Mouse (Mus musculus) kidney, adult 11 months (tissue): ENCODE results near the gene Fbxo3.
"Not testable (repeated sequence)": the region's sequence is repeated elsewhere in the genome, so short reads cannot be mapped to it uniquely, and the experiment has no call there.

ENCODE experiments used
- DNase-seq: peaks from one replicate; pipeline ENCODE4 v3.0.0; 2022

Fbxo3 gene

GRCm38 (mm10) chr2:104038236-104038635 lies 10.7 kb downstream of the Fbxo3 start:
- no peak for DNase-seq

- no peak for DNase-seq
Observed at GRCm38 (mm10) chr2:104041632-104042031, 14.1 kb downstream of the Fbxo3 start.

GRCm38 (mm10) chr2:104042766-104043165 lies 15.2 kb downstream of the Fbxo3 start:
- DNase-seq, result no peak

- no peak for DNase-seq
Observed at GRCm38 (mm10) chr2:104043624-104044478, 16.3 kb downstream of the Fbxo3 start.

DNA sequence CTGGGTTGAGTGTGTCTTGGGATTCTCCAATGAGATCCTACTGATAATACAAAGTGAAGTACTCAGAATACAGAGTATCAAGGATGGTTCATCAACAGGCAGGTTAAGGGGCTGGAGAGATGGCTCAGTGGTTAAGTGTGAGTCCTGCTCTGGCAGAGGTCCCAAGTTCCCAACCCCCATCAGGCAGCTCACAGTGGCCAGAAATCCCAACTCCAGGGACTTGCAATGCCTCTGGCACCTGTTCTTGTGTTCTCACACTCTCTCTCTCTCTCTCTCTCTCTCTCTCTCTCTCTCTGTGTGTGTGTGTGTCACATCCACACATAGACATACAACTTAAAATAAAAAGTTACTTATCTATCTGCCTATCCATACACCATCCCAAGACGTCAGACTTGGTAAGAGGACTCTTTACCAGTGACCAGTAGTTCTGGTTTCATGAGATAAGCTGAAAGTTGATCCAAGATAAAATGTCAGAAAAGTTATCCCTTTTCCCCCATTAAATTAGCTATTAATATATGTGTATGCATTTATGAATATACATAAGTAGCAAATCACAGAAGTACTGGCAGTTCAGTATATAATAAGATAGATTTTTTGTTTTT lies 17.1 kb downstream of the Fbxo3 start:
- peak; percentile 42 for DNase-seq

GRCm38 (mm10) chr2:104058381-104058780 lies 30.9 kb downstream of the Fbxo3 start:
- DNase-seq, result no peak

DNA sequence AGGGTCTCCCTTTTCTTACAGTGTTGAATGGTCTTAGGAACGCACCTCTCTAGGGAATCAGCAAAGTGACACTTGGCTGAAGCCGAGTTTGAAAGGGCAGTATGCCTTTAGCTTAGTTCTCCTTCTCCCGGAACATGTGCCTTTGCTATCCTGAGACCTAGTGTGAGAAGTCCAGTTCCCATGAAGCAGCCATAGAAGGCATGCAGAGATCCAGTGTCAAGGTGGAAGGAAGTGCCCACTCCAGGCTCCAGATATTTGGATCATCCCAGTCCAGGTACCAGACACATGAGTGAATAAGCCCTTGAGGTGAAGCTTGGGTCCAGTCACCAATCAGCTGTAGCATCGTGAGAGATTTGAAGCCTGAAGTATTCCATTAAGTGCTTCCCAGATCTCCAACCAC lies 31.4 kb downstream of the Fbxo3 start:
- DNase-seq, result no peak

GRCm38 (mm10) chr2:104059786-104060185 lies 32.3 kb downstream of the Fbxo3 start:
- no peak for DNase-seq

GRCm38 (mm10) chr2:104060996-104061395 lies 33.5 kb downstream of the Fbxo3 start:
- DNase-seq, result no peak

DNA sequence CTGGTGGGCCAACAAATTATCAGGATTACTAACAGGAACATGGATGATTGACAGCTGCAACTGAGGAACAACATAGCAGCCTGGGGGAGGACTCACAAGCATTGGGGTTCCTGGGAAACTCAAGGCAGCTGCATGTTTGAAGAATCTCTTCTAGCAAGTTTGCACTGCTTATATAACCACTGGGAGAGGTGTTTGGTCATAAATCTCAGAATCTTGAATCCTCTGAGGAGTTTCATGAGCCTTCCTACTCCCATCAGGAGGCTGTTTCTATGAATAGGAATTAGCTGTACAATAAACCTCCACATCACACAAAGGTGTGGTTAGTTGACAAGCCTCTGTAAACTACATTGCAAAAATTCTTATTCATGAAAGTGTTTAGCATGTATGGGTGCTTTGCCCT lies 35.1 kb downstream of the Fbxo3 start:
- DNase-seq, result no peak

GRCm38 (mm10) chr2:104064152-104064551 lies 36.6 kb downstream of the Fbxo3 start:
- DNase-seq, result no peak

DNA sequence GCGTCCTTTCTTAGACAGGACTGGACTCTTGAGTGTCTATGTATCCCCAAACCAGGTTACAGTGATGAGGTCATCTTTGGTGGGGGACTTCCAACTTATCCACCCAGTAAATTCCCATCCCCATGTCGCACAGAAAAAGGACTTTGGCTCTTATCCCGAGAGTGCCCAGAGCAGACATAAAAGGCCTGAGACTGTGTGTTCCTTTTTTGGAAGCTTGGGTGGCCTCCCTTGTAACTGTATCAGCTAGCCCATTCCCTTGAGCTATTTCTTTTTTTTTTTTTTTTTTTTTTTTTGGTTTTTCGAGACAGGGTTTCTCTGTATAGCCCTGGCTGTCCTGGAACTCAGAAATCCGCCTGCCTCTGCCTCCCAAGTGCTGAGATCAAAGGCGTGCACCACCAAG lies 38.0 kb downstream of the Fbxo3 start, which contains the start of gene Gm10912:
Gene Gm10912, plus strand, starts transcription at position 301 of the 400 bp plus-strand sequence.
- DNase-seq, result not testable (repeated sequence)

DNA sequence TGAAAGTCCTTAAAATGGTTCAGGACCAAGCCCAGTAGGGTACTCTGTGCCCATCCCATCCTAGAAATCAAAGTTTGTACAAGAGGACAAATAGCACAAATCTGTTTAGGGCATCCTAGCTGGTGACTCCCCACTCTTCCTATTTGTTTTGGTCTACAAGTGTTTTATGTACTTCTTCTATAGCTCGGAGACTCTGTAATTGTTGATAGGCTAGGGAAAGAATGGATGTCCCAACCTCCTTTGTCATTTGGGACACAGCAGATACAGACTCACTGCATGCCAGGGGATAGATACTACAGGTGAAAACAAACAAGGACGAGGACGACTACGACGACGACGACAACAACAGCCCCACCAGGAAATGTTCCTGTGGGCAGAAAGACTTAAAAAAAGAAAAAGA lies 40.9 kb downstream of the Fbxo3 start, which contains the start of gene Gm10799:
Gene Gm10799, minus strand, starts transcription at position 101 of the 400 bp plus-strand sequence.
- DNase-seq, result not testable (repeated sequence)

- peak; percentile 66 for DNase-seq
Observed at GRCm38 (mm10) chr2:104069704-104070185, 42.2 kb downstream of the Fbxo3 start, which contains the start of gene Cd59b. Gene Cd59b (plus strand): TSS chr2:104069849.

- DNase-seq, result not testable (repeated sequence)
Observed at GRCm38 (mm10) chr2:104078285-104078684, 50.8 kb downstream of the Fbxo3 start.

GRCm38 (mm10) chr2:104081436-104082050 lies 54.0 kb downstream of the Fbxo3 start:
- not testable (repeated sequence) for DNase-seq

DNA sequence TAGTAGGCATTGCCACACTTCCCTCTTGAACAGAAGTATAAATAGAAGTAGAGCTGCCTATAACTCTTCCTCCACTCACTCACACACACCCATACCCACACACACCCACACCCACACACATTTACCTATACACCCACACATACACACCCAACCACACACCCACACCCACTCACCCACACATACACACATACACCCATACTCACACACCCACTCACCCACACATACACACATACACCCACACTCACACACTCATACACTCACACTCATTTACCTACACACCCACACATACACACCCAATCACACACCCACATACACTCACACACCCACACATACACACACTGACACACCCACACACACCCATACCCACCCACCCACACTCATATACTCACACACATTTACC lies 55.0 kb downstream of the Fbxo3 start:
- peak; percentile 0 for DNase-seq

DNA sequence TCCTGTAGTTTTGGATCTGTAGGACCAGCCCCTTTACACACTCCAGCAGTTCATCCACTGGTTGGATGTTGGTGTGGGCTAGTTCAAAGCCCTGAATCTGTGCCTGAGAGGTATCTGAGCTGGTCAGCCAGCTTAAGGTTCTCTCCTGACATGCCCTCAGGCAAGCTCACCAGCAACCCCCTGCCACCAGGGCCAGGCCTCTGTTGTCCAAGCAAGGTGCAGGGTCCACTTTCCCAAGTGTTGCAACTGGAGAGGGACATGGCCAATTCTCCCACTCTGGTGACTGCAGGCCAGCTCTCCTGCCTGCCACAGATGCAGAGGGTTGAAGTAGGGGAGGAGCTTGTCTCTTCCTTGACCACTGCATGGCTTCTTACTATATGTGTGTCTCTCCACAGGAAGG lies 56.5 kb downstream of the Fbxo3 start:
- not testable (repeated sequence) for DNase-seq

GRCm38 (mm10) chr2:104087562-104087961 lies 60.0 kb downstream of the Fbxo3 start:
- DNase-seq, result not testable (repeated sequence)

DNA sequence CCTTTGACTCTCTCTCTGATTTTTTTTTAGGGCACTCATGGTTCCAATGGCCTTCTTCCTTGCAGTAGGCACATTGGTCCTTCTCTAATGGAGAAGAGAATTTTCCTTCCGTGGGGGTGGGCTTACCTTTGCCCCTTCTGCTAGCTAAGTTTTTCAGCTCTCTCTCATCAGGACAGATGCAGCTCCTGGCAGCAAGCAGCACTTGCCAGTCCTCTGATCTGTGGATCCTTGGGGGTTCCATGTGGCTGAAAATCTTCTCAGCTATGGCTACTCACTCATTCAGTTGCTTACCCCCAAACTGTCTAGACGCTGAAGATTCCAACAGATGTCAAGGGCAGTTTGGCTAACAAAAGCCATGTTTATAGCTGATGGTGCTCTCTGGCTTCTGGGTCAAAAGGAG lies 65.8 kb downstream of the Fbxo3 start:
- DNase-seq, result no peak

- peak; percentile 93 for DNase-seq
Observed at GRCm38 (mm10) chr2:104095741-104096213, 68.3 kb downstream of the Fbxo3 start, which contains the start of gene Cd59a. Gene Cd59a (plus strand): TSS chr2:104095801.

GRCm38 (mm10) chr2:104096256-104096655 lies 68.7 kb downstream of the Fbxo3 start:
- DNase-seq, result no peak

DNA sequence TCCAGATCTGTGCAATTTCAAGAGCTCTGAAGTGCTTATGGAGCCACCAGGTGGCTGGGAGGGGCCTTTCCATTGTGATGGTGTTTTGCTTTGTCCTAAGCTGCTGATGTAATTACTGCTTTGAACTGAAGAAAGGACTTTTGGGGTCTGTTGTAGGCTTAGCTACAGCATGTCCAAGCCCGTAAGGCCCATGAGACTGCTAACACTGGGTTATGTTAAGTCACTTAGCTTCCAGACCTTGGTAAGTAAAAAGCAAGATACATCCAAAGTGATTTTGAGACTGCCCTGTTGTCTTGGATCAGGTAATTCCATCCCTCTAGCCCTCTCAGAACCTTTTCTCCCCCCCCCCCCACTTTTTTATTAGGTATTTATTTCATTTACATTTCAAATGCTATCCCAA lies 69.3 kb downstream of the Fbxo3 start:
- not testable (repeated sequence) for DNase-seq
